Mouse (Mus musculus): ENCODE results near the gene Nox3.

The Nox3 gene

GRCm38 (mm10) chr17:3602954-3603672 is 92.9 kb downstream of the Nox3 start:
- DNase-seq = no peak

- DNase-seq = no peak
Observed at GRCm38 (mm10) chr17:3598393-3598792, 97.7 kb downstream of the Nox3 start.

- no peak for DNase-seq
Observed at GRCm38 (mm10) chr17:3597866-3598265, 98.2 kb downstream of the Nox3 start.

GRCm38 (mm10) chr17:3597130-3597529 is 98.9 kb downstream of the Nox3 start:
- DNase-seq = no peak

Data from cerebellum, adult 11 months (tissue).